Mouse (Mus musculus) adrenal gland, postnatal 36 days (tissue): ENCODE results near the gene Aff1. TPM values are rescaled to one million over a fixed set of nuclear protein-coding genes. Genes with fewer than 3 reads are reported as not detected.
A peak's percentile ranks its signal among the peaks of the same experiment; 100 is the strongest.

Source experiments
- DNase-seq, 2 experiments: peaks; one replicate each; pipeline ENCODE4 v3.0.0; 2021; ENCODE audit warnings: mixed read lengths in 1 of 2
- total RNA-seq, 2 experiments: library from RNA; stranded (reverse); gene quantifications; 2 replicates each; pipeline ENCODE4 v1.2.3; 2021

The Aff1 gene
- total RNA-seq, 2 experiments from 2014 or later, result 40.8 to 44.1 TPM

- DNase-seq, result no peak
These were observed 80.1 kb downstream of the Aff1 start for GRCm38 (mm10) chr5:103772252-103772651.

GRCm38 (mm10) chr5:103773100-103773552 is 81.0 kb downstream of the Aff1 start:
- peak in 1 of 2 experiments; percentile 46 for DNase-seq

GRCm38 (mm10) chr5:103774703-103775333 is 82.6 kb downstream of the Aff1 start:
- DNase-seq, result peak; percentile 71

GRCm38 (mm10) chr5:103775429-103775828 is 83.3 kb downstream of the Aff1 start:
- DNase-seq, result no peak

GRCm38 (mm10) chr5:103776842-103777241 is 84.7 kb downstream of the Aff1 start:
- no peak for DNase-seq

- DNase-seq, result no peak
These were observed 85.3 kb downstream of the Aff1 start for GRCm38 (mm10) chr5:103777446-103777845.

- DNase-seq, result peak; percentile 68 to 74
These were observed 86.3 kb downstream of the Aff1 start for GRCm38 (mm10) chr5:103778314-103779117.

- no peak for DNase-seq
These were observed 87.7 kb downstream of the Aff1 start for GRCm38 (mm10) chr5:103779836-103780235.

- no peak for DNase-seq
These were observed 88.1 kb downstream of the Aff1 start for GRCm38 (mm10) chr5:103780266-103780665.

GRCm38 (mm10) chr5:103780836-103781235 is 88.7 kb downstream of the Aff1 start:
- peak; percentile 45 to 62 for DNase-seq

- no peak for DNase-seq
These were observed 91.0 kb downstream of the Aff1 start for GRCm38 (mm10) chr5:103783086-103783668.

GRCm38 (mm10) chr5:103786096-103786495 is 93.9 kb downstream of the Aff1 start:
- no peak for DNase-seq

GRCm38 (mm10) chr5:103788476-103788875 is 96.3 kb downstream of the Aff1 start:
- DNase-seq, result peak in 1 of 2 experiments; percentile 68

- peak in 1 of 2 experiments; percentile 59 for DNase-seq
These were observed 96.8 kb downstream of the Aff1 start for GRCm38 (mm10) chr5:103788976-103789375.

- DNase-seq, result peak; percentile 74 to 84
These were observed 97.5 kb downstream of the Aff1 start for GRCm38 (mm10) chr5:103789619-103790116.

GRCm38 (mm10) chr5:103791741-103792140 is 99.6 kb downstream of the Aff1 start:
- no peak for DNase-seq

GRCm38 (mm10) chr5:103795121-103795520 is 102.9 kb downstream of the Aff1 start:
- no peak for DNase-seq

- DNase-seq, result no peak
These were observed 103.9 kb downstream of the Aff1 start for GRCm38 (mm10) chr5:103796035-103796434.

GRCm38 (mm10) chr5:103797774-103798173 is 105.6 kb downstream of the Aff1 start:
- DNase-seq, result no peak

GRCm38 (mm10) chr5:103799438-103799837 is 107.3 kb downstream of the Aff1 start:
- no peak for DNase-seq

- DNase-seq, result no peak
These were observed 107.8 kb downstream of the Aff1 start for GRCm38 (mm10) chr5:103800009-103800408.

GRCm38 (mm10) chr5:103803386-103803785 is 111.2 kb downstream of the Aff1 start:
- no peak for DNase-seq
